In the genomic region with DNA sequence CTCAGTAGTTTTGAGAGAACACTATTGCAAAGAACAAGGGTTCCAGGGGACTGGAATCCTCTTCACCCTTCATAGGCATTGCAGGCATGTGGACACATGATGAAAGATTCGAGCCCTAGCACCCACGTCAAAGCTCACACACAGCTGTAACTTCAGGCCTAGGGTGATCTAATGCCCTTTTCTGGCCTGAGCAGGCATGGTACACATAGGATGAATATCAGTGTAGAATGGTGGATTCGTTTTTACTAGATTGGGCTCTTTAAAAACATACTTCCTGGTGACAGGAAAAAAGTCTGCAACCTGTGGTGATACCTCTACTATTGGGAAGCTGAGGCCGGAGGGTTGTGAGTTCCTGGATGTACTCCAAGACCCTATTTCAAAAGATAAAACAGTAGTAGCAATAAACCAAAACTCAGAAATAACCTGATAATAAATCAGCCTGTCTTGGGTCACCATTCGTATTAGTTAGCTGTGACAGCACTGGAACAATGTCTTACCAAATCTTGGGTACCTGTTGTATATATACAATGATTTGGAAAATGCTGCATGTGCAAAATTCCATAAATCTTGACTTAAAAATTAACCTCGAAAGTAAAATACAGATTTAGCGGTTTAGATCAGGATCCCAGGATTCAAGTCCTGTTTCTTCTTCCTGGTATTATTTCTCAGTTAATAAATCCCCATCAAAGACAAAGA, we compare ENCODE assay signal across 8 mouse cellular contexts. TPM values are rescaled to one million over a fixed set of nuclear protein-coding genes. Genes with fewer than 3 reads are reported as not detected.
A peak's percentile ranks its signal among the peaks of the same experiment; 100 is the strongest.
DNase-seq lines count a peak whose midpoint lies in the region; ATAC-seq and TF ChIP-seq lines count a peak whose summit lies in the region.

No protein-coding gene starts in this region.

- no peak for DNase-seq in heart, postnatal 14 days
- no peak for DNase-seq in heart, postnatal 0 days (ENCODE audit: low spot score)
- DNase-seq in midbrain, embryonic 11.5 days (ENCODE audit: low spot score, missing footprints), result peak; percentile 85
- no peak for DNase-seq in frontal cortex, postnatal 14 days (ENCODE audit: low spot score in 2 of 2)
- no peak for DNase-seq in yolk sac, embryonic 10.5 days (ENCODE audit: low spot score)

- peak overlapping the region; percentile 87; the same call in 1 of the 2 replicates for H3K27ac ChIP-seq in heart, embryonic 11.5 days (ENCODE audit: low read depth, low read length)
- H3K27ac ChIP-seq in ES-Bruce4 (ENCODE audit: insufficient read depth, low read length), result no peak overlapping the region
- peak overlapping the region; percentile 97 for H3K27ac ChIP-seq in heart, postnatal 0 days (ENCODE audit: low read depth)
- no peak overlapping the region for H3K27ac ChIP-seq in midbrain, embryonic 11.5 days (ENCODE audit: low read depth, low read length)

- TF ChIP-seq EP300 in ES-Bruce4 (IDR thresholded peaks at IDR 0.05; ENCODE audit: insufficient read depth, low read depth, low read length), result no peak
- no peak for TF ChIP-seq EP300 in heart, postnatal 0 days (IDR thresholded peaks at IDR 0.05; ENCODE audit: low read depth)

- ATAC-seq in heart, embryonic 11.5 days (replicated peaks; ENCODE audit: insufficient number of reproducible peaks, low FRiP score, low TSS enrichment), result no peak
- ATAC-seq in heart, postnatal 0 days (ENCODE audit: insufficient read depth, low read depth), result no peak
- ATAC-seq in midbrain, embryonic 11.5 days (ENCODE audit: low FRiP score), result no peak
- no peak for ATAC-seq in erythroid progenitor cell, adult 5-6 weeks (replicated peaks; ENCODE audit: low FRiP score, poor library complexity, severe bottlenecking)

- peak overlapping the region; percentile 68 for H3K4me2 ChIP-seq in heart, embryonic 11.5 days
- peak overlapping the region; percentile 80 for H3K4me2 ChIP-seq in heart, postnatal 0 days (ENCODE audit: low read depth, low read length)
- H3K4me2 ChIP-seq in midbrain, embryonic 11.5 days, result peak overlapping the region; percentile 54

- H3K4me3 ChIP-seq in heart, embryonic 11.5 days (ENCODE audit: low read depth, low read length), result peak overlapping the region; percentile 79
- no peak overlapping the region; the same call in none of the 2 replicates for H3K4me3 ChIP-seq in ES-Bruce4 (ENCODE audit: low read depth, low read length)
- H3K4me3 ChIP-seq in heart, postnatal 0 days (ENCODE audit: low read depth, low read length), result peak overlapping the region; percentile 94
- peak overlapping the region; percentile 71 for H3K4me3 ChIP-seq in midbrain, embryonic 11.5 days (ENCODE audit: low read depth, low read length)

- H3K4me1 ChIP-seq in heart, embryonic 11.5 days (ENCODE audit: control insufficient read depth, insufficient read depth, low read length), result 0 out of 2 replicates have a peak, but pooled peaks cover 6% of the 10 kb centered on the region
- no peaks in the 10 kb centered on the region for H3K4me1 ChIP-seq in ES-Bruce4 (ENCODE audit: control insufficient read depth, insufficient read depth, low read length)
- H3K4me1 ChIP-seq in heart, postnatal 0 days (ENCODE audit: control insufficient read depth, insufficient read depth), result peaks cover 18% of the 10 kb centered on the region; the same call in 1 of the 2 replicates
- no peaks in the 10 kb centered on the region for H3K4me1 ChIP-seq in midbrain, embryonic 11.5 days (ENCODE audit: control insufficient read depth, insufficient read depth, low read length)

- intact Hi-C loops in heart, postnatal 14 days (cut with DNase I), result loop anchor here (1.0 kb wide), 1 partner anchor 12 kb away; no protein-coding TSS in a partner anchor

- 32% methylated on average over 7 of the region's 7 CpGs for WGBS in heart, embryonic 11.5 days (ENCODE audit: insufficient replicate concordance)
- whole genome bisulfite sequencing in heart, postnatal 0 days, result 10% methylated on average over 7 of the region's 7 CpGs
- 43% methylated on average over 7 of the region's 7 CpGs for WGBS in midbrain, embryonic 11.5 days

- peak overlapping the region; percentile 86; the same call in 1 of the 2 replicates for H3K9ac ChIP-seq in heart, embryonic 11.5 days (ENCODE audit: low read depth, low read length)
- H3K9ac ChIP-seq in ES-Bruce4 (ENCODE audit: low read depth, poor library complexity, severe bottlenecking), result peak overlapping the region; percentile 76
- H3K9ac ChIP-seq in heart, postnatal 0 days (replicated peaks; ENCODE audit: low read depth, low read length), result peak overlapping the region; percentile 82
- peak overlapping the region; percentile 87 for H3K9ac ChIP-seq in midbrain, embryonic 11.5 days (ENCODE audit: low read length)

- H3K36me3 ChIP-seq in heart, embryonic 11.5 days (ENCODE audit: control insufficient read depth, insufficient read depth, low read length), result peaks cover 6% of the 10 kb centered on the region
- peaks cover 10% of the 10 kb centered on the region for H3K36me3 ChIP-seq in ES-Bruce4 (ENCODE audit: control insufficient read depth, insufficient read depth, low read length, poor library complexity, severe bottlenecking)
- H3K36me3 ChIP-seq in heart, postnatal 0 days (replicated peaks; ENCODE audit: control insufficient read depth, insufficient read depth, low read length), result peaks cover 26% of the 10 kb centered on the region
- peaks cover 5% of the 10 kb centered on the region; the same call in 1 of the 2 replicates for H3K36me3 ChIP-seq in midbrain, embryonic 11.5 days (ENCODE audit: control insufficient read depth, insufficient read depth, low read length)

- no peaks in the 10 kb centered on the region for H3K9me3 ChIP-seq in heart, embryonic 11.5 days (replicated peaks; ENCODE audit: control insufficient read depth, low read length)
- H3K9me3 ChIP-seq in ES-Bruce4 (replicated peaks; ENCODE audit: control insufficient read depth, insufficient read depth, low read length, poor library complexity, severe bottlenecking), result no peaks in the 10 kb centered on the region
- H3K9me3 ChIP-seq in heart, postnatal 0 days (replicated peaks; ENCODE audit: control insufficient read depth, low read length), result no peaks in the 10 kb centered on the region
- no peaks in the 10 kb centered on the region for H3K9me3 ChIP-seq in midbrain, embryonic 11.5 days (ENCODE audit: control insufficient read depth, low read length)

- no peak for TF ChIP-seq POLR2A in ES-Bruce4 (IDR thresholded peaks at IDR 0.05; ENCODE audit: insufficient read depth, low read length)

- TF ChIP-seq CTCF in ES-Bruce4 (IDR thresholded peaks at IDR 0.05; ENCODE audit: low read depth, low read length), result no peak
- TF ChIP-seq CTCF in heart, postnatal 0 days (IDR thresholded peaks at IDR 0.05; ENCODE audit: low read depth), result no peak

- H3K27me3 ChIP-seq in heart, embryonic 11.5 days (ENCODE audit: control insufficient read depth, insufficient read depth, low read length), result 0 out of 2 replicates have a peak, but pooled peaks cover 3% of the 10 kb centered on the region
- no peaks in the 10 kb centered on the region for H3K27me3 ChIP-seq in ES-Bruce4 (ENCODE audit: control insufficient read depth, insufficient read depth, low read length, poor library complexity, severe bottlenecking)
- no peaks in the 10 kb centered on the region for H3K27me3 ChIP-seq in heart, postnatal 0 days (ENCODE audit: control insufficient read depth, insufficient read depth, low read length)
- H3K27me3 ChIP-seq in midbrain, embryonic 11.5 days (ENCODE audit: control insufficient read depth, insufficient read depth, low read length), result no peaks in the 10 kb centered on the region

RNA-seq across cellular contexts. Expression of a gene that starts 0.7 kb away (rescaled TPM):
- polyA plus RNA-seq in heart, embryonic 11.5 days (2014; fragmentation: Nextera tagmentation; extraction: Ambion mirVana), result 106 and 113 TPM in 2 replicates
- 100 to 1,000 TPM in 1 of 2 experiments, 10 to 100 TPM in 1; 96.8 to 111 TPM for total RNA-seq in heart, postnatal 14 days (2021)
- 51.9 and 57.6 TPM in 2 replicates for polyA plus RNA-seq in ES-Bruce4 (2011; ENCODE audit: insufficient read depth, insufficient read length, low read depth, missing spikeins)
- total RNA-seq in heart, postnatal 0 days (2014; rRNA removed; ENCODE audit: low replicate concordance), result 82.2 and 107 TPM in 2 replicates
- polyA plus RNA-seq in heart, postnatal 0 days (2015; fragmentation: Nextera tagmentation; extraction: Ambion mirVana), result 185 and 187 TPM in 2 replicates
- polyA plus RNA-seq in midbrain, embryonic 11.5 days (2014; fragmentation: Nextera tagmentation; extraction: Ambion mirVana), result 116 and 123 TPM in 2 replicates
- 4.0 and 18.9 TPM in 2 replicates for total RNA-seq in erythroid progenitor cell, adult 5-6 weeks (2015; ENCODE audit: low replicate concordance)
- 3.1 and 3.7 TPM in 2 replicates for total RNA-seq in erythroid progenitor cell, adult 5-6 weeks (2017; ENCODE audit: low replicate concordance)

RNA-seq across cellular contexts. Expression of a gene that starts 13.8 kb away (rescaled TPM):
- 25.8 and 27.0 TPM in 2 replicates for polyA plus RNA-seq in heart, embryonic 11.5 days (2014; fragmentation: Nextera tagmentation; extraction: Ambion mirVana)
- 10 to 100 TPM; 26.1 to 27.9 TPM for total RNA-seq in heart, postnatal 14 days (2021)
- polyA plus RNA-seq in ES-Bruce4 (2011; ENCODE audit: insufficient read depth, insufficient read length, low read depth, missing spikeins), result 49.5 and 55.8 TPM in 2 replicates
- total RNA-seq in heart, postnatal 0 days (2014; rRNA removed; ENCODE audit: low replicate concordance), result 49.3 and 55.3 TPM in 2 replicates
- 10.6 and 11.3 TPM in 2 replicates for polyA plus RNA-seq in heart, postnatal 0 days (2015; fragmentation: Nextera tagmentation; extraction: Ambion mirVana)
- polyA plus RNA-seq in midbrain, embryonic 11.5 days (2014; fragmentation: Nextera tagmentation; extraction: Ambion mirVana), result 49.9 and 52.3 TPM in 2 replicates
- 85.8 and 132 TPM in 2 replicates for total RNA-seq in erythroid progenitor cell, adult 5-6 weeks (2015; ENCODE audit: low replicate concordance)
- 76.8 and 101 TPM in 2 replicates for total RNA-seq in erythroid progenitor cell, adult 5-6 weeks (2017; ENCODE audit: low replicate concordance)

RNA-seq across cellular contexts. Expression of a gene that starts 19.5 kb away (rescaled TPM):
- polyA plus RNA-seq in heart, embryonic 11.5 days (2014; fragmentation: Nextera tagmentation; extraction: Ambion mirVana), result 24.0 and 35.2 TPM in 2 replicates
- total RNA-seq in heart, postnatal 14 days (2021), result 10 to 100 TPM; 22.1 to 22.7 TPM
- polyA plus RNA-seq in ES-Bruce4 (2011; ENCODE audit: insufficient read depth, insufficient read length, low read depth, missing spikeins), result 15.1 and 15.8 TPM in 2 replicates
- 6.8 and 12.7 TPM in 2 replicates for total RNA-seq in heart, postnatal 0 days (2014; rRNA removed; ENCODE audit: low replicate concordance)
- polyA plus RNA-seq in heart, postnatal 0 days (2015; fragmentation: Nextera tagmentation; extraction: Ambion mirVana), result 30.6 and 35.7 TPM in 2 replicates
- 46.9 and 48.2 TPM in 2 replicates for polyA plus RNA-seq in midbrain, embryonic 11.5 days (2014; fragmentation: Nextera tagmentation; extraction: Ambion mirVana)
- 1.8 and 9.6 TPM in 2 replicates for total RNA-seq in erythroid progenitor cell, adult 5-6 weeks (2015; ENCODE audit: low replicate concordance)
- 6.0 and 8.6 TPM in 2 replicates for total RNA-seq in erythroid progenitor cell, adult 5-6 weeks (2017; ENCODE audit: low replicate concordance)

RNA-seq across cellular contexts. Expression of a gene that starts 20.2 kb away (rescaled TPM):
- 8.5 and 9.3 TPM in 2 replicates for polyA plus RNA-seq in heart, embryonic 11.5 days (2014; fragmentation: Nextera tagmentation; extraction: Ambion mirVana)
- total RNA-seq in heart, postnatal 14 days (2021), result 1 to 10 TPM; 1.9 to 2.9 TPM
- polyA plus RNA-seq in ES-Bruce4 (2011; ENCODE audit: insufficient read depth, insufficient read length, low read depth, missing spikeins), result 0.85 TPM in 1 of 2 replicates, not detected in the other
- 2.3 and 8.6 TPM in 2 replicates for total RNA-seq in heart, postnatal 0 days (2014; rRNA removed; ENCODE audit: low replicate concordance)
- polyA plus RNA-seq in heart, postnatal 0 days (2015; fragmentation: Nextera tagmentation; extraction: Ambion mirVana), result 1.3 and 2.1 TPM in 2 replicates
- polyA plus RNA-seq in midbrain, embryonic 11.5 days (2014; fragmentation: Nextera tagmentation; extraction: Ambion mirVana), result 1.8 and 2.5 TPM in 2 replicates
- 5.8 TPM in 1 of 2 replicates, not detected in the other for total RNA-seq in erythroid progenitor cell, adult 5-6 weeks (2015; ENCODE audit: low replicate concordance)
- not detected in 2 replicates for total RNA-seq in erythroid progenitor cell, adult 5-6 weeks (2017; ENCODE audit: low replicate concordance)

RNA-seq across cellular contexts. Expression of a gene that starts 29.9 kb away (rescaled TPM):
- polyA plus RNA-seq in heart, embryonic 11.5 days (2014; fragmentation: Nextera tagmentation; extraction: Ambion mirVana), result 0.64 and 1.2 TPM in 2 replicates
- total RNA-seq in heart, postnatal 14 days (2021), result under 1 TPM in 1 of 2 experiments, not detected in 1; 0.29 TPM
- 0.67 and 0.75 TPM in 2 replicates for polyA plus RNA-seq in ES-Bruce4 (2011; ENCODE audit: insufficient read depth, insufficient read length, low read depth, missing spikeins)
- not detected in 2 replicates for total RNA-seq in heart, postnatal 0 days (2014; rRNA removed; ENCODE audit: low replicate concordance)
- polyA plus RNA-seq in heart, postnatal 0 days (2015; fragmentation: Nextera tagmentation; extraction: Ambion mirVana), result 0.30 and 0.51 TPM in 2 replicates
- 3.6 and 3.9 TPM in 2 replicates for polyA plus RNA-seq in midbrain, embryonic 11.5 days (2014; fragmentation: Nextera tagmentation; extraction: Ambion mirVana)
- total RNA-seq in erythroid progenitor cell, adult 5-6 weeks (2015; ENCODE audit: low replicate concordance), result not detected in 2 replicates
- not detected in 2 replicates for total RNA-seq in erythroid progenitor cell, adult 5-6 weeks (2017; ENCODE audit: low replicate concordance)

Comparison
In these comparisons a context has a peak if more than half of its experiments do, and no peak if none do; other contexts are left out.
1. H3K27ac ChIP-seq: peak in heart, embryonic 11.5 days (single experiment) and heart, postnatal 0 days (single experiment); none in ES-Bruce4 (single experiment) and midbrain, embryonic 11.5 days (single experiment).
2. Peak in every context shown above with its lines, with median percentiles within 50 percentile points of each other: H3K4me2 ChIP-seq and H3K9ac ChIP-seq.